Mouse (Mus musculus) lung, embryonic 14.5 days (tissue): ENCODE data around the gene Scfd1. TPM values are rescaled to one million over a fixed set of nuclear protein-coding genes. Genes with fewer than 3 reads are reported as not detected.

ENCODE experiments used
- ATAC-seq: fragments of 200-750 bp; cut with Nextera tagmentation; 2 replicates; pipeline ENCODE4 v1.8.0; 2017; ENCODE audit warnings: mild to moderate bottlenecking, moderate TSS enrichment, moderate library complexity; ENCODE audit not compliant: insufficient read depth
- DNase-seq: peaks from one replicate; pipeline ENCODE4 v3.0.0-alpha.2; 2015
- H3K27ac ChIP-seq: fragments of 300-500 bp; sonication (generic); 2 replicates; pipeline ENCODE4 v1.5.1; 2014; ENCODE audit warnings: low read depth, mild to moderate bottlenecking, moderate library complexity
- H3K27me3 ChIP-seq: fragments of 300-500 bp; sonication (generic); 2 replicates; pipeline ENCODE4 v1.6.1; 2014; ENCODE audit warnings: low read length, control low read depth; ENCODE audit not compliant: insufficient read depth
- H3K36me3 ChIP-seq: fragments of 300-500 bp; sonication (generic); 2 replicates; pipeline ENCODE4 v1.6.1; 2014; ENCODE audit warnings: control low read depth; ENCODE audit not compliant: insufficient read depth
- H3K4me1 ChIP-seq: fragments of 300-500 bp; sonication (generic); 2 replicates; pipeline ENCODE4 v1.6.1; 2014; ENCODE audit warnings: antibody characterized with exemption, control low read depth; ENCODE audit not compliant: insufficient read depth
- H3K4me2 ChIP-seq: fragments of 300-500 bp; sonication (generic); 2 replicates; pipeline ENCODE4 v1.6.1; 2014; ENCODE audit warnings: mild to moderate bottlenecking
- H3K4me3 ChIP-seq: fragments of 300-500 bp; sonication (generic); 2 replicates; pipeline ENCODE4 v1.5.1; 2014; ENCODE audit warnings: low read depth, low read length
- H3K9ac ChIP-seq: fragments of 300-500 bp; sonication (generic); 2 replicates; pipeline ENCODE4 v1.6.1; 2014
- H3K9me3 ChIP-seq: fragments of 300-500 bp; sonication (generic); 2 replicates; pipeline ENCODE4 v1.6.1; 2016; ENCODE audit warnings: low read depth, low read length, control low read depth
- CTCF ChIP-seq: IDR thresholded peaks from 2 replicates; pipeline ENCODE4 v1.5.1; 2016; ENCODE audit warnings: antibody characterized with exemption, low read depth
- WGBS: fragments of 180-500 bp; shearing (Covaris S2); extraction: QIAGEN DNeasy Blood & Tissue Kit; methylation state at CpG from one replicate; pipeline ENCODE4 v1.1.7; 2014; 5-methylcytosine and 5-hydroxymethylcytosine counted together
- polyA plus RNA-seq: library from polyadenylated mRNA; unstranded; fragments of >200 nt; fragmentation: Nextera tagmentation; extraction: Ambion mirVana; gene quantifications from 2 replicates; pipeline ENCODE4 v1.2.1, GENCODE M21; 2014

Gene Scfd1
- polyA plus RNA-seq, 1 experiment from 2014 or later, result 81.5 TPM

- 88% methylated on average over 2 of the region's 2 CpGs for WGBS
- H3K9ac ChIP-seq, result no peak overlapping the region
- H3K27me3 ChIP-seq, result no peaks in the 10 kb centered on the region
- peaks cover 52% of the 10 kb centered on the region for H3K36me3 ChIP-seq
- H3K4me2 ChIP-seq, result no peak overlapping the region
- no peak for DNase-seq
- H3K27ac ChIP-seq, result no peak overlapping the region
- no peak for ATAC-seq
- TF ChIP-seq CTCF, result no peak
- no peaks in the 10 kb centered on the region for H3K9me3 ChIP-seq
- no peak overlapping the region for H3K4me3 ChIP-seq
- H3K4me1 ChIP-seq, result no peaks in the 10 kb centered on the region
Observed at GRCm38 (mm10) chr12:51437541-51437940, 60.2 kb downstream of the Scfd1 start.

DNA sequence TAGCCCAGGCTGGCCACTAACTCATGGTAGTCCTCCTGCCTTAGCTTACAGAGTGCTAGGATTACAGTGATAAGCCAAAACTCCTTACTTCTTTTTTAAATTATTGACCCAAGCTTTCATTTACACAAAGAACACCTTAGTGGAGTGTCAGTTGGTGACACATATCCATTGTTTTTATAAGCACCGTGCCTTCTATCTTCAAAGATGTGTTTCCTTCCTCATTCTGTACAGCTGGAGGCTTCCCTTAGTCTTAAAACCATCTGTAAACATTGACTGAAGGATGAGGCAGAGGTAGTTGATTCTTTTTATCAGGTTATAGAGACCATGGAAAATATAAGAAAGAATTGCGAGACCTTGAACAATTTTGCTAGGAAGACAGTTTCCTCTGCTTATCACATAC is 61.0 kb downstream of the Scfd1 start:
- H3K36me3 ChIP-seq, result peaks cover 52% of the 10 kb centered on the region
- H3K9me3 ChIP-seq, result no peaks in the 10 kb centered on the region
- H3K4me1 ChIP-seq, result no peaks in the 10 kb centered on the region
- no peak overlapping the region for H3K4me2 ChIP-seq
- H3K27ac ChIP-seq, result no peak overlapping the region
- H3K9ac ChIP-seq, result no peak overlapping the region
- no peak for TF ChIP-seq CTCF
- no peaks in the 10 kb centered on the region for H3K27me3 ChIP-seq
- no peak overlapping the region for H3K4me3 ChIP-seq
- ATAC-seq (no peak), DNase-seq (no peak)
- WGBS, result 75% methylated on average over 2 of the region's 2 CpGs

GRCm38 (mm10) chr12:51449303-51449702 is 72.0 kb downstream of the Scfd1 start:
- DNase-seq (no peak), ATAC-seq (no peak)
- peaks cover 59% of the 10 kb centered on the region for H3K36me3 ChIP-seq
- no peak overlapping the region for H3K27ac ChIP-seq
- no peaks in the 10 kb centered on the region for H3K27me3 ChIP-seq
- H3K4me3 ChIP-seq, result no peak overlapping the region
- H3K4me1 ChIP-seq, result no peaks in the 10 kb centered on the region
- H3K9ac ChIP-seq, result no peak overlapping the region
- TF ChIP-seq CTCF, result no peak
- H3K4me2 ChIP-seq, result no peak overlapping the region
- WGBS, result 91% methylated on average over 2 of the region's 2 CpGs
- no peaks in the 10 kb centered on the region; the same call in 1 of the 2 replicates for H3K9me3 ChIP-seq

GRCm38 (mm10) chr12:51470881-51471280 is 93.6 kb downstream of the Scfd1 start:
- Histone ChIP-seq H3K4me3 (no peak overlapping the region), H3K4me1 (no peaks in the 10 kb centered on the region), H3K4me2 (no peak overlapping the region), H3K9ac (no peak overlapping the region), H3K36me3 (no peaks in the 10 kb centered on the region), H3K9me3 (no peaks in the 10 kb centered on the region), H3K27ac (no peak overlapping the region), H3K27me3 (no peaks in the 10 kb centered on the region)
- TF ChIP-seq CTCF, result no peak
- ATAC-seq (no peak), DNase-seq (no peak)
- 82% methylated on average over 4 of the region's 4 CpGs for WGBS

- H3K27me3 ChIP-seq, result no peaks in the 10 kb centered on the region
- no peaks in the 10 kb centered on the region for H3K9me3 ChIP-seq
- H3K4me1 ChIP-seq, result no peaks in the 10 kb centered on the region
- no peak overlapping the region for H3K4me3 ChIP-seq
- DNase-seq (no peak), ATAC-seq (no peak)
- no peak overlapping the region for H3K9ac ChIP-seq
- H3K4me2 ChIP-seq, result no peak overlapping the region
- no peak overlapping the region for H3K27ac ChIP-seq
- TF ChIP-seq CTCF, result no peak
- H3K36me3 ChIP-seq, result no peaks in the 10 kb centered on the region
- WGBS, result 81% methylated on average over 2 of the region's 2 CpGs
Observed at GRCm38 (mm10) chr12:51481246-51481645, 103.9 kb downstream of the Scfd1 start.

DNA sequence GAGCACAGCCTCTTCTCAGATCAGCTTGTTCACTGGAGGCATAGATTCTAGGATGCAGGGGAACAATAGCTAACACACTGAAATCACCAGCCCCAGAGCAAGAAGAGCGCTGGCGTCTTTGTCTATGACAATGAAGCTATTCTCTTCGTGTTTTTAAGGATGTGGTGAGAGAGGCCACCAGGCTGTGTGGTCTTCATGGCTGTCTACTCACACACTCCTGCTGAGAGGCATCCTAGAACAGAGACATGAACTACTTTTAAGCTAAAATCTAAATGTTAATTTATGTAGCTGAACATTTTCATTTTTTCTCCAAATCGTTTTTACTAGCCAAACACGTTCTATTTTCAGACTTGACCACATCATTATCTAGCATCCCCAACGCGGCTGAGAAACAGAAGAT is 114.7 kb downstream of the Scfd1 start:
- H3K4me3 ChIP-seq, result no peak overlapping the region
- no peaks in the 10 kb centered on the region for H3K9me3 ChIP-seq
- ATAC-seq, result no peak
- no peaks in the 10 kb centered on the region for H3K27me3 ChIP-seq
- H3K4me1 ChIP-seq, result no peaks in the 10 kb centered on the region
- no peak overlapping the region for H3K4me2 ChIP-seq
- no peak for TF ChIP-seq CTCF
- no peaks in the 10 kb centered on the region for H3K36me3 ChIP-seq
- WGBS, result 81% methylated on average over 7 of the region's 7 CpGs
- DNase-seq, result no peak
- no peak overlapping the region for H3K27ac ChIP-seq
- H3K9ac ChIP-seq, result no peak overlapping the region

DNA sequence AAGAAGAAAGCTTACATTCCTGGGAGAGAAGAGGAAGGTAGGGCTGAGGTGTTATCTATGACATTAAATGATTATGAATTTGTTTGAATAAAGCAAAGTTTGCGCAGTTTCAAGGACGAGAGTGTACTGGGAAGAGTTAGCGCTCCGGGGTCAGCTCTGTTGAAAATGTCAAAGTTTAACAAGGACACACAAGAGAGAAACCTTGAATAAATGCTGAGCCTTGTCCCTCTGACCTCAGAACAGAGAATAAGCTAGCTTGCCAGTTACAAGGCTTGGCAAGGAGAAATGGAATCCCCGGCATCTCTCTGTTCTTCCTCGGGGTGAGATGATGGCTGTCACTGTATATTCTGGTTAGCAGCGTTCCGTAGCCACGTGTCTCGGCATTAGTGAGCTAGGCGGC is 116.2 kb downstream of the Scfd1 start:
- Histone ChIP-seq H3K4me3 (no peak overlapping the region), H3K9me3 (no peaks in the 10 kb centered on the region), H3K27me3 (no peaks in the 10 kb centered on the region), H3K4me1 (no peaks in the 10 kb centered on the region), H3K27ac (no peak overlapping the region), H3K4me2 (no peak overlapping the region), H3K9ac (no peak overlapping the region), H3K36me3 (no peaks in the 10 kb centered on the region)
- DNase-seq (no peak), ATAC-seq (no peak)
- 38% methylated on average over 11 of the region's 11 CpGs for WGBS
- no peak for TF ChIP-seq CTCF

DNA sequence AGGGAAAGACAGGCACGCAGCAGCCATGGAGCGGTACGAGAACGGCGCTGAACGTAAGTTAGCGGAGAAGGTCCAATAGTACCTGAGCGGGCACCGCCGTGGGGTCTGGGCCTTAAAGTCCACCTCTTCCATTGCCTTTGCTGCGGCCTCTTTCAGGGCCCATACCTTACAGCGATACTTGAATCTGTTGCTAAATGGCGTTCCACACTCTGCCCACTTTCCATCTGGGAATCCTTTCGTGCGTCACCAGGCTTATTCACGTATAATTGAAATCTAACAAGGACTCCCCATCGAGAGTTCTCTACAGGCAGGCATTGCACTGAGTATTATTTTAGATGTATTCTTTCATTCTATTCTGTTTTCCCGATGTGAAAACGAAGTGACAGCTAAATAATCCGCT is 117.3 kb downstream of the Scfd1 start:
- WGBS, result 95% methylated on average over 20 of the region's 20 CpGs
- no peak for ATAC-seq

More for the DNA sequence above, 117.3 kb downstream of the Scfd1 start:
- no peak for DNase-seq
- H3K9ac ChIP-seq, result no peak overlapping the region
- H3K4me2 ChIP-seq, result no peak overlapping the region
- no peaks in the 10 kb centered on the region for H3K4me1 ChIP-seq
- TF ChIP-seq CTCF, result no peak
- no peaks in the 10 kb centered on the region for H3K9me3 ChIP-seq
- no peaks in the 10 kb centered on the region for H3K27me3 ChIP-seq
- no peak overlapping the region for H3K27ac ChIP-seq
- H3K36me3 ChIP-seq, result no peaks in the 10 kb centered on the region
- no peak overlapping the region for H3K4me3 ChIP-seq

Other genes with a start within 250 kb of the Scfd1 start
- 40.5 and 41.5 TPM in 2 replicates for gene G2e3, start 29.4 kb upstream of the Scfd1 start, polyA plus RNA-seq
- gene Coch, start 215.8 kb downstream of the Scfd1 start, polyA plus RNA-seq, result 0.42 and 0.68 TPM in 2 replicates